Mouse (Mus musculus) stomach, embryonic 16.5 days (tissue): Measurements from ENCODE around the gene 1700042G07Rik. TPM values are rescaled to one million over a fixed set of nuclear protein-coding genes. Genes with fewer than 3 reads are reported as not detected.
A peak's percentile ranks its signal among the peaks of the same experiment; 100 is the strongest.

Source experiments
- ATAC-seq: fragments of 200-750 bp; cut with Nextera tagmentation; 2 replicates; pipeline ENCODE4 v1.8.0; 2017; ENCODE audit warnings: moderate number of reproducible peaks, moderate TSS enrichment; ENCODE audit not compliant: insufficient read depth, low FRiP score
- H3K27ac ChIP-seq: fragments of 300-500 bp; sonication (generic); 2 replicates; pipeline ENCODE4 v1.5.1; 2014; ENCODE audit warnings: low read length
- H3K27me3 ChIP-seq: fragments of 300-500 bp; sonication (generic); 2 replicates; pipeline ENCODE4 v1.6.1; 2014; ENCODE audit warnings: low read length, control low read depth, mixed read lengths; ENCODE audit not compliant: control insufficient read depth, insufficient read depth
- H3K36me3 ChIP-seq: fragments of 300-500 bp; sonication (generic); 2 replicates; pipeline ENCODE4 v1.6.1; 2014; ENCODE audit warnings: low read length; ENCODE audit not compliant: control insufficient read depth, insufficient read depth
- H3K4me1 ChIP-seq: fragments of 300-500 bp; sonication (generic); 2 replicates; pipeline ENCODE4 v1.6.1; 2014; ENCODE audit warnings: low read length, control low read depth, mixed read lengths; ENCODE audit not compliant: control insufficient read depth, insufficient read depth
- H3K4me2 ChIP-seq: fragments of 300-500 bp; sonication (generic); 2 replicates; pipeline ENCODE4 v1.6.1; 2014; ENCODE audit warnings: low read depth, low read length, mixed read lengths
- H3K4me3 ChIP-seq: fragments of 300-500 bp; sonication (generic); replicated peaks from 2 replicates; pipeline ENCODE4 v1.5.1; 2014; ENCODE audit warnings: mild to moderate bottlenecking, low read length
- H3K9ac ChIP-seq: fragments of 300-500 bp; sonication (generic); 2 replicates; pipeline ENCODE4 v1.6.1; 2014; ENCODE audit warnings: low read length
- H3K9me3 ChIP-seq: fragments of 300-500 bp; sonication (generic); replicated peaks from 2 replicates; pipeline ENCODE4 v1.6.1; 2016; ENCODE audit warnings: low read length, control low read depth; ENCODE audit not compliant: control insufficient read depth
- WGBS: fragments of 180-500 bp; shearing (Covaris S2); extraction: QIAGEN DNeasy Blood & Tissue Kit; methylation state at CpG from one replicate; pipeline ENCODE4 v1.1.7; 2014; 5-methylcytosine and 5-hydroxymethylcytosine counted together
- polyA plus RNA-seq: library from polyadenylated mRNA; unstranded; fragments of >200 nt; fragmentation: Nextera tagmentation; extraction: Ambion mirVana; gene quantifications from 2 replicates; pipeline ENCODE4 v1.2.1, GENCODE M21; 2015

Gene 1700042G07Rik
- polyA plus RNA-seq, 1 experiment from 2014 or later: not detected

GRCm38 (mm10) chr4:116141736-116142135 is 31.4 kb upstream of the 1700042G07Rik start:
- Histone ChIP-seq H3K9ac (no peak overlapping the region), H3K27me3 (no peaks in the 10 kb centered on the region), H3K36me3 (no peaks in the 10 kb centered on the region), H3K27ac (no peak overlapping the region), H3K4me1 (peaks cover 6% of the 10 kb centered on the region), H3K4me2 (no peak overlapping the region), H3K9me3 (no peaks in the 10 kb centered on the region), H3K4me3 (no peak overlapping the region)
- WGBS: 82% methylated on average over 1 of the region's 1 CpGs
- ATAC-seq: no peak

- Histone ChIP-seq H3K27me3 (no peaks in the 10 kb centered on the region), H3K9ac (no peak overlapping the region), H3K4me2 (no peak overlapping the region), H3K27ac (no peak overlapping the region), H3K36me3 (no peaks in the 10 kb centered on the region), H3K4me3 (no peak overlapping the region), H3K4me1 (peaks cover 6% of the 10 kb centered on the region), H3K9me3 (no peaks in the 10 kb centered on the region)
- WGBS: 79% methylated on average over 7 of the region's 7 CpGs
- ATAC-seq: no peak
Measured at GRCm38 (mm10) chr4:116142269-116142668, 30.9 kb upstream of the 1700042G07Rik start.

GRCm38 (mm10) chr4:116143317-116143811 is 29.8 kb upstream of the 1700042G07Rik start:
- no peaks in the 10 kb centered on the region for H3K9me3 ChIP-seq
- H3K36me3 ChIP-seq: no peaks in the 10 kb centered on the region
- peaks cover 6% of the 10 kb centered on the region for H3K4me1 ChIP-seq
- H3K27ac ChIP-seq: no peak overlapping the region
- H3K9ac ChIP-seq: 0 out of 2 replicates have a peak overlapping the region, but pooled peaks have one; percentile 88
- 10% methylated on average over 7 of the region's 7 CpGs for WGBS
- peak overlapping the region; percentile 90 for H3K4me2 ChIP-seq
- no peak for ATAC-seq
- no peaks in the 10 kb centered on the region for H3K27me3 ChIP-seq
- H3K4me3 ChIP-seq: peak overlapping the region; percentile 78

GRCm38 (mm10) chr4:116143891-116144717 is 29.1 kb upstream of the 1700042G07Rik start:
- peak; percentile 57; the same call in 1 of the 2 replicates for ATAC-seq
- Histone ChIP-seq H3K27ac (no peak overlapping the region), H3K4me1 (peaks cover 6% of the 10 kb centered on the region), H3K9me3 (no peaks in the 10 kb centered on the region), H3K9ac (peak overlapping the region; percentile 88), H3K4me2 (peak overlapping the region; percentile 90), H3K36me3 (no peaks in the 10 kb centered on the region), H3K4me3 (peak overlapping the region; percentile 78), H3K27me3 (no peaks in the 10 kb centered on the region)
- WGBS: under 1% methylated on average over 41 of the region's 47 CpGs

- 18% methylated on average over 6 of the region's 6 CpGs for WGBS
- peaks cover 15% of the 10 kb centered on the region for H3K4me1 ChIP-seq
- H3K9me3 ChIP-seq: no peaks in the 10 kb centered on the region
Measured at GRCm38 (mm10) chr4:116149812-116150155, 23.4 kb upstream of the 1700042G07Rik start.

GRCm38 (mm10) chr4:116150156-116150861 is 22.9 kb upstream of the 1700042G07Rik start:
- peak; percentile 94 for ATAC-seq

More at GRCm38 (mm10) chr4:116149812-116150155, 23.4 kb upstream of the 1700042G07Rik start:
- Histone ChIP-seq H3K27ac (peak overlapping the region; percentile 87), H3K4me2 (peak overlapping the region; percentile 51), H3K9ac (peak overlapping the region; percentile 92), H3K36me3 (no peaks in the 10 kb centered on the region), H3K27me3 (no peaks in the 10 kb centered on the region), H3K4me3 (peak overlapping the region; percentile 77)
- ATAC-seq: no peak

GRCm38 (mm10) chr4:116150862-116151221 is 22.3 kb upstream of the 1700042G07Rik start:
- WGBS: 23% methylated on average over 4 of the region's 4 CpGs
- Histone ChIP-seq H3K4me1 (peaks cover 13% of the 10 kb centered on the region), H3K4me3 (peak overlapping the region; percentile 77), H3K9me3 (no peaks in the 10 kb centered on the region), H3K27me3 (no peaks in the 10 kb centered on the region), H3K9ac (peak overlapping the region; percentile 92), H3K27ac (peak overlapping the region; percentile 68; the same call in 1 of the 2 replicates), H3K4me2 (peak overlapping the region; percentile 72), H3K36me3 (0 out of 2 replicates have a peak, but pooled peaks cover 9% of the 10 kb centered on the region)
- ATAC-seq: 0 out of 2 replicates have a peak, but pooled peaks have one; percentile 4

More at GRCm38 (mm10) chr4:116150156-116150861, 22.9 kb upstream of the 1700042G07Rik start:
- under 1% methylated on average over 73 of the region's 73 CpGs for WGBS
- Histone ChIP-seq H3K9ac (peak overlapping the region; percentile 92), H3K27ac (peak overlapping the region; percentile 87), H3K4me1 (peaks cover 13% of the 10 kb centered on the region), H3K27me3 (no peaks in the 10 kb centered on the region), H3K9me3 (no peaks in the 10 kb centered on the region), H3K36me3 (0 out of 2 replicates have a peak, but pooled peaks cover 4% of the 10 kb centered on the region), H3K4me2 (peak overlapping the region; percentile 72), H3K4me3 (peak overlapping the region; percentile 77)

GRCm38 (mm10) chr4:116151238-116151637 is 21.9 kb upstream of the 1700042G07Rik start, which contains the start of gene Lurap1:
Gene Lurap1, minus strand, starts transcription at chr4:116151338.
- peak within 1 kb of the TSS; percentile 87 for H3K27ac ChIP-seq
- H3K9me3 ChIP-seq: no peaks in the 10 kb centered on the region
- peak within 1 kb of the TSS; percentile 72 for H3K4me2 ChIP-seq
- peaks cover 13% of the 10 kb centered on the region for H3K4me1 ChIP-seq
- peak within 1 kb of the TSS; percentile 92 for H3K9ac ChIP-seq
- H3K36me3 ChIP-seq: peaks cover 13% of the 10 kb centered on the region; the same call in 1 of the 2 replicates
- WGBS: 69% methylated on average over 6 of the region's 6 CpGs
- ATAC-seq: no peak
- no peaks in the 10 kb centered on the region for H3K27me3 ChIP-seq
- peak within 1 kb of the TSS; percentile 77 for H3K4me3 ChIP-seq
